Mouse (Mus musculus) midbrain, embryonic 11.5 days (tissue): Measurements from ENCODE around the gene Ccdc150. TPM values are rescaled to one million over a fixed set of nuclear protein-coding genes. Genes with fewer than 3 reads are reported as not detected.

Experiments used
- ATAC-seq: fragments of 200-750 bp; cut with Nextera tagmentation; 2 replicates; pipeline ENCODE4 v1.8.0; 2017; ENCODE audit warnings: moderate TSS enrichment, moderate library complexity; ENCODE audit not compliant: low FRiP score
- DNase-seq: peaks from one replicate; pipeline ENCODE4 v3.0.0; 2015; ENCODE audit warnings: low spot score; ENCODE audit errors: missing footprints
- H3K27ac ChIP-seq: fragments of 300-500 bp; sonication (generic); 2 replicates; pipeline ENCODE4 v1.5.1; 2014; ENCODE audit warnings: low read depth, low read length
- H3K27me3 ChIP-seq: fragments of 300-500 bp; sonication (generic); 2 replicates; pipeline ENCODE4 v1.6.1; 2014; ENCODE audit warnings: mild to moderate bottlenecking, low read length, moderate library complexity, mixed read lengths; ENCODE audit not compliant: control insufficient read depth, insufficient read depth
- H3K36me3 ChIP-seq: fragments of 300-500 bp; sonication (generic); 2 replicates; pipeline ENCODE4 v1.6.1; 2014; ENCODE audit warnings: mild to moderate bottlenecking, low read length, moderate library complexity, mixed read lengths; ENCODE audit not compliant: control insufficient read depth, insufficient read depth
- H3K4me1 ChIP-seq: fragments of 300-500 bp; sonication (generic); 2 replicates; pipeline ENCODE4 v1.6.1; 2014; ENCODE audit warnings: low read length; ENCODE audit not compliant: control insufficient read depth, insufficient read depth
- H3K4me2 ChIP-seq: fragments of 300-500 bp; sonication (generic); 2 replicates; pipeline ENCODE4 v1.6.1; 2014; ENCODE audit warnings: mild to moderate bottlenecking, moderate library complexity
- H3K4me3 ChIP-seq: fragments of 300-500 bp; sonication (generic); 2 replicates; pipeline ENCODE4 v1.5.1; 2014; ENCODE audit warnings: low read depth, low read length
- H3K9ac ChIP-seq: fragments of 300-500 bp; sonication (generic); 2 replicates; pipeline ENCODE4 v1.6.1; 2014; ENCODE audit warnings: low read length
- H3K9me3 ChIP-seq: fragments of 300-500 bp; sonication (generic); 2 replicates; pipeline ENCODE4 v1.6.1; 2016; ENCODE audit warnings: low read length; ENCODE audit not compliant: control insufficient read depth
- WGBS: fragments of 180-500 bp; shearing (Covaris S2); extraction: QIAGEN DNeasy Blood & Tissue Kit; methylation state at CpG from one replicate; pipeline ENCODE4 v1.1.7; 2014; 5-methylcytosine and 5-hydroxymethylcytosine counted together
- polyA plus RNA-seq: library from polyadenylated mRNA; unstranded; fragments of >200 nt; fragmentation: Nextera tagmentation; extraction: Ambion mirVana; gene quantifications from 2 replicates; pipeline ENCODE4 v1.2.1, GENCODE M21; 2014

Ccdc150 gene
- polyA plus RNA-seq, result 0.45 and 0.58 TPM in 2 replicates

GRCm38 (mm10) chr1:54250158-54250866 is at the start of gene Ccdc150:
TSS of gene Ccdc150 (plus strand) at chr1:54250683.
- H3K9me3 ChIP-seq, result no peaks in the 10 kb centered on the region
- H3K4me3 ChIP-seq, result peak within 1 kb of the TSS; percentile 57
- peak within 1 kb of the TSS; percentile 68 for H3K9ac ChIP-seq
- H3K27ac ChIP-seq, result no peak within 1 kb of the TSS
- DNase-seq (peak; percentile 99), ATAC-seq (peak; percentile 100)
- WGBS, result 20% methylated on average over 33 of the region's 33 CpGs
- 0 out of 2 replicates have a peak, but pooled peaks cover 5% of the 10 kb centered on the region for H3K4me1 ChIP-seq
- no peaks in the 10 kb centered on the region for H3K36me3 ChIP-seq
- peak within 1 kb of the TSS; percentile 61 for H3K4me2 ChIP-seq
- no peaks in the 10 kb centered on the region for H3K27me3 ChIP-seq

GRCm38 (mm10) chr1:54220273-54220672 is 30.2 kb upstream of the Ccdc150 start:
- Histone ChIP-seq H3K4me1 (no peaks in the 10 kb centered on the region), H3K27me3 (no peaks in the 10 kb centered on the region), H3K36me3 (no peaks in the 10 kb centered on the region), H3K9me3 (no peaks in the 10 kb centered on the region), H3K4me3 (no peak overlapping the region), H3K27ac (no peak overlapping the region), H3K4me2 (no peak overlapping the region), H3K9ac (no peak overlapping the region)
- ATAC-seq, result no peak
- no peak for DNase-seq
- 98% methylated on average over 3 of the region's 3 CpGs for WGBS

GRCm38 (mm10) chr1:54242722-54243121 is 7.8 kb upstream of the Ccdc150 start:
- WGBS, result 94% methylated on average over 4 of the region's 4 CpGs
- Histone ChIP-seq H3K9ac (no peak overlapping the region), H3K4me1 (no peaks in the 10 kb centered on the region), H3K27ac (no peak overlapping the region), H3K4me3 (no peak overlapping the region), H3K36me3 (no peaks in the 10 kb centered on the region), H3K27me3 (no peaks in the 10 kb centered on the region), H3K4me2 (no peak overlapping the region), H3K9me3 (no peaks in the 10 kb centered on the region)
- ATAC-seq (no peak), DNase-seq (no peak)

GRCm38 (mm10) chr1:54275552-54275951 is 25.1 kb downstream of the Ccdc150 start:
- ATAC-seq (no peak), DNase-seq (no peak)
- Histone ChIP-seq H3K27ac (no peak overlapping the region), H3K36me3 (no peaks in the 10 kb centered on the region), H3K9me3 (no peaks in the 10 kb centered on the region), H3K27me3 (no peaks in the 10 kb centered on the region), H3K4me3 (no peak overlapping the region), H3K4me1 (no peaks in the 10 kb centered on the region), H3K4me2 (no peak overlapping the region), H3K9ac (no peak overlapping the region)
- WGBS, result 67% methylated on average over 3 of the region's 3 CpGs

GRCm38 (mm10) chr1:54279628-54280027 is 29.1 kb downstream of the Ccdc150 start:
- H3K9me3 ChIP-seq, result no peaks in the 10 kb centered on the region
- H3K4me3 ChIP-seq, result no peak overlapping the region
- no peak overlapping the region for H3K4me2 ChIP-seq
- no peaks in the 10 kb centered on the region for H3K4me1 ChIP-seq
- no peaks in the 10 kb centered on the region for H3K36me3 ChIP-seq
- WGBS, result 93% methylated on average over 1 of the region's 1 CpGs
- no peak overlapping the region for H3K9ac ChIP-seq
- DNase-seq (no peak), ATAC-seq (no peak)
- H3K27me3 ChIP-seq, result no peaks in the 10 kb centered on the region
- H3K27ac ChIP-seq, result no peak overlapping the region

GRCm38 (mm10) chr1:54280651-54281050 is 30.2 kb downstream of the Ccdc150 start:
- Histone ChIP-seq H3K4me2 (no peak overlapping the region), H3K4me3 (no peak overlapping the region), H3K4me1 (no peaks in the 10 kb centered on the region), H3K9me3 (no peaks in the 10 kb centered on the region), H3K27ac (no peak overlapping the region), H3K27me3 (no peaks in the 10 kb centered on the region), H3K36me3 (no peaks in the 10 kb centered on the region), H3K9ac (no peak overlapping the region)
- WGBS, result 89% methylated on average over 3 of the region's 3 CpGs
- no peak for ATAC-seq
- no peak for DNase-seq

GRCm38 (mm10) chr1:54306404-54306803 is 55.9 kb downstream of the Ccdc150 start:
- H3K4me1 ChIP-seq, result no peaks in the 10 kb centered on the region
- no peak overlapping the region for H3K9ac ChIP-seq
- no peak for DNase-seq
- H3K27me3 ChIP-seq, result no peaks in the 10 kb centered on the region
- H3K4me3 ChIP-seq, result no peak overlapping the region
- ATAC-seq, result no peak
- no peak overlapping the region for H3K4me2 ChIP-seq
- no peaks in the 10 kb centered on the region for H3K36me3 ChIP-seq
- H3K27ac ChIP-seq, result no peak overlapping the region
- WGBS, result 76% methylated on average over 2 of the region's 2 CpGs
- H3K9me3 ChIP-seq, result no peaks in the 10 kb centered on the region

GRCm38 (mm10) chr1:54326647-54327046 is 76.2 kb downstream of the Ccdc150 start:
- WGBS, result 93% methylated on average over 2 of the region's 2 CpGs
- ATAC-seq, result no peak

GRCm38 (mm10) chr1:54327876-54328545 is 77.5 kb downstream of the Ccdc150 start:
- no peak overlapping the region for H3K4me3 ChIP-seq
- no peak overlapping the region for H3K4me2 ChIP-seq
- no peak for DNase-seq
- ATAC-seq, result no peak
- H3K9ac ChIP-seq, result no peak overlapping the region
- WGBS, result 92% methylated on average over 6 of the region's 6 CpGs
- no peaks in the 10 kb centered on the region for H3K4me1 ChIP-seq
- no peaks in the 10 kb centered on the region for H3K9me3 ChIP-seq
- H3K36me3 ChIP-seq, result no peaks in the 10 kb centered on the region
- H3K27me3 ChIP-seq, result no peaks in the 10 kb centered on the region
- H3K27ac ChIP-seq, result no peak overlapping the region

More at GRCm38 (mm10) chr1:54326647-54327046, 76.2 kb downstream of the Ccdc150 start:
- H3K4me3 ChIP-seq, result no peak overlapping the region
- no peak overlapping the region for H3K27ac ChIP-seq
- no peaks in the 10 kb centered on the region for H3K9me3 ChIP-seq
- no peak for DNase-seq
- no peaks in the 10 kb centered on the region for H3K27me3 ChIP-seq
- no peaks in the 10 kb centered on the region for H3K36me3 ChIP-seq
- no peak overlapping the region for H3K9ac ChIP-seq
- no peak overlapping the region for H3K4me2 ChIP-seq
- no peaks in the 10 kb centered on the region for H3K4me1 ChIP-seq
